Mouse (Mus musculus): ENCODE measurements around the gene Fbxl16. TPM values are rescaled to one million over a fixed set of nuclear protein-coding genes. Genes with fewer than 3 reads are reported as not detected.
A peak's percentile ranks its signal among the peaks of the same experiment; 100 is the strongest.

Gene Fbxl16
- polyA plus RNA-seq (2012; rRNA removed), result 1.2 and 1.4 TPM in 2 replicates

- no peak for DNase-seq (ENCODE audit: low read depth in 1 of 2, low spot score in 2 of 2)
Measured at GRCm38 (mm10) chr17:25808789-25809605, at the start of gene Fbxl16. TSS of gene Fbxl16 (plus strand) at chr17:25809085.

GRCm38 (mm10) chr17:25760148-25760547, 48.7 kb upstream of the Fbxl16 start:
- Histone ChIP-seq H3K4me1 (ENCODE audit: control insufficient read depth, insufficient read depth, insufficient read length) (peaks cover 2% of the 10 kb centered on the region; the same call in 1 of the 2 replicates), H3K27me3 (ENCODE audit: control insufficient read depth, insufficient read depth, low read length) (no peaks in the 10 kb centered on the region), H3K36me3 (ENCODE audit: control insufficient read depth, insufficient read depth, low read length) (no peaks in the 10 kb centered on the region), H3K27ac (ENCODE audit: insufficient read depth, low read length) (no peak overlapping the region), H3K4me3 (ENCODE audit: extremely low read depth, insufficient read depth, insufficient read length) (no peak overlapping the region)
- 74% methylated on average over 8 of the region's 8 CpGs for WGBS
- no peak for TF ChIP-seq POLR2A (IDR thresholded peaks at IDR 0.05; ENCODE audit: low read depth, low read length)
- DNase-seq (ENCODE audit: low read depth in 1 of 2, low spot score in 2 of 2), result no peak

More at GRCm38 (mm10) chr17:25808789-25809605, at the start of gene Fbxl16:
- TF ChIP-seq CTCF (IDR thresholded peaks at IDR 0.05; ENCODE audit: extremely low read depth, insufficient read depth, insufficient read length, insufficient replicate concordance) (no peak), POLR2A (IDR thresholded peaks at IDR 0.05; ENCODE audit: low read depth, low read length) (no peak)
- H3K4me3 ChIP-seq (ENCODE audit: extremely low read depth, insufficient read depth, insufficient read length), result peak within 1 kb of the TSS; percentile 33
- peaks cover 19% of the 10 kb centered on the region for H3K27me3 ChIP-seq (ENCODE audit: control insufficient read depth, insufficient read depth, low read length)
- H3K36me3 ChIP-seq (ENCODE audit: control insufficient read depth, insufficient read depth, low read length), result no peaks in the 10 kb centered on the region
- H3K27ac ChIP-seq (ENCODE audit: insufficient read depth, low read length), result no peak within 1 kb of the TSS
- H3K4me1 ChIP-seq (ENCODE audit: control insufficient read depth, insufficient read depth, insufficient read length), result peaks cover 9% of the 10 kb centered on the region
- WGBS, result 2% methylated on average over 76 of the region's 100 CpGs

GRCm38 (mm10) chr17:25761561-25761970, 47.3 kb upstream of the Fbxl16 start:
- Histone ChIP-seq H3K4me1 (ENCODE audit: control insufficient read depth, insufficient read depth, insufficient read length) (peaks cover 2% of the 10 kb centered on the region; the same call in 1 of the 2 replicates), H3K36me3 (ENCODE audit: control insufficient read depth, insufficient read depth, low read length) (no peaks in the 10 kb centered on the region), H3K27ac (ENCODE audit: insufficient read depth, low read length) (peak overlapping the region; percentile 22), H3K4me3 (ENCODE audit: extremely low read depth, insufficient read depth, insufficient read length) (no peak overlapping the region), H3K27me3 (ENCODE audit: control insufficient read depth, insufficient read depth, low read length) (no peaks in the 10 kb centered on the region)
- DNase-seq (ENCODE audit: low read depth in 1 of 2, low spot score in 2 of 2), result no peak
- no peak for TF ChIP-seq POLR2A (IDR thresholded peaks at IDR 0.05; ENCODE audit: low read depth, low read length)
- TF ChIP-seq CTCF (IDR thresholded peaks at IDR 0.05; ENCODE audit: extremely low read depth, insufficient read depth, insufficient read length, insufficient replicate concordance), result no peak
- WGBS, result 57% methylated on average over 4 of the region's 4 CpGs

- Histone ChIP-seq H3K4me3 (ENCODE audit: extremely low read depth, insufficient read depth, insufficient read length) (no peak overlapping the region), H3K27ac (ENCODE audit: insufficient read depth, low read length) (no peak overlapping the region), H3K36me3 (ENCODE audit: control insufficient read depth, insufficient read depth, low read length) (no peaks in the 10 kb centered on the region), H3K4me1 (ENCODE audit: control insufficient read depth, insufficient read depth, insufficient read length) (peaks cover 2% of the 10 kb centered on the region; the same call in 1 of the 2 replicates), H3K27me3 (ENCODE audit: control insufficient read depth, insufficient read depth, low read length) (no peaks in the 10 kb centered on the region)
- DNase-seq (ENCODE audit: low read depth in 1 of 2, low spot score in 2 of 2), result no peak
- WGBS, result 52% methylated on average over 3 of the region's 3 CpGs
- TF ChIP-seq CTCF (IDR thresholded peaks at IDR 0.05; ENCODE audit: extremely low read depth, insufficient read depth, insufficient read length, insufficient replicate concordance) (no peak), POLR2A (IDR thresholded peaks at IDR 0.05; ENCODE audit: low read depth, low read length) (no peak)
Measured at GRCm38 (mm10) chr17:25762591-25762990, 46.3 kb upstream of the Fbxl16 start.

- Histone ChIP-seq H3K4me3 (ENCODE audit: extremely low read depth, insufficient read depth, insufficient read length) (no peak overlapping the region), H3K4me1 (ENCODE audit: control insufficient read depth, insufficient read depth, insufficient read length) (peaks cover 2% of the 10 kb centered on the region; the same call in 1 of the 2 replicates), H3K27me3 (ENCODE audit: control insufficient read depth, insufficient read depth, low read length) (no peaks in the 10 kb centered on the region), H3K36me3 (ENCODE audit: control insufficient read depth, insufficient read depth, low read length) (no peaks in the 10 kb centered on the region), H3K27ac (ENCODE audit: insufficient read depth, low read length) (no peak overlapping the region)
- TF ChIP-seq CTCF (IDR thresholded peaks at IDR 0.05; ENCODE audit: extremely low read depth, insufficient read depth, insufficient read length, insufficient replicate concordance) (no peak), POLR2A (IDR thresholded peaks at IDR 0.05; ENCODE audit: low read depth, low read length) (no peak)
- 74% methylated on average over 5 of the region's 5 CpGs for WGBS
- DNase-seq (ENCODE audit: low read depth in 1 of 2, low spot score in 2 of 2), result no peak
Measured at GRCm38 (mm10) chr17:25765886-25766285, 43.0 kb upstream of the Fbxl16 start.

- TF ChIP-seq POLR2A (IDR thresholded peaks at IDR 0.05; ENCODE audit: low read depth, low read length), result no peak
- TF ChIP-seq CTCF (IDR thresholded peaks at IDR 0.05; ENCODE audit: extremely low read depth, insufficient read depth, insufficient read length, insufficient replicate concordance), result no peak
- WGBS, result 64% methylated on average over 9 of the region's 9 CpGs
Measured at GRCm38 (mm10) chr17:25769331-25769730, 39.6 kb upstream of the Fbxl16 start.

More at GRCm38 (mm10) chr17:25769331-25769730, 39.6 kb upstream of the Fbxl16 start:
- no peak for DNase-seq (ENCODE audit: low read depth in 1 of 2, low spot score in 2 of 2)
- H3K36me3 ChIP-seq (ENCODE audit: control insufficient read depth, insufficient read depth, low read length), result no peaks in the 10 kb centered on the region
- no peak overlapping the region for H3K27ac ChIP-seq (ENCODE audit: insufficient read depth, low read length)
- peaks cover 5% of the 10 kb centered on the region; the same call in 1 of the 2 replicates for H3K4me1 ChIP-seq (ENCODE audit: control insufficient read depth, insufficient read depth, insufficient read length)
- no peaks in the 10 kb centered on the region for H3K27me3 ChIP-seq (ENCODE audit: control insufficient read depth, insufficient read depth, low read length)
- no peak overlapping the region for H3K4me3 ChIP-seq (ENCODE audit: extremely low read depth, insufficient read depth, insufficient read length)
